Mouse (Mus musculus) macrophage (primary cell): ENCODE data around the gene Dnase1. TPM values are rescaled to one million over a fixed set of nuclear protein-coding genes. Genes with fewer than 3 reads are reported as not detected.

ENCODE experiments used
- H3K27ac ChIP-seq: fragments of 350-480 bp; formaldehyde crosslinking; 2 replicates; pipeline ENCODE4 v1.9.0; 2021
- H3K36me3 ChIP-seq: fragments of 350-480 bp; formaldehyde crosslinking; 2 replicates; pipeline ENCODE4 v1.9.0; 2021; ENCODE audit errors: inconsistent target
- H3K4me3 ChIP-seq: fragments of 350-480 bp; formaldehyde crosslinking; 2 replicates; pipeline ENCODE4 v1.9.0; 2021; ENCODE audit errors: inconsistent target
- H3K79me2 ChIP-seq: fragments of 350-480 bp; formaldehyde crosslinking; 2 replicates; pipeline ENCODE4 v1.9.0; 2021; ENCODE audit errors: inconsistent target
- WGBS: methylation state at CpG from one replicate; pipeline ENCODE4 v1.1.7; 2026; ENCODE audit warnings: inconsistent platforms; ENCODE audit not compliant: missing documents; 5-methylcytosine and 5-hydroxymethylcytosine counted together
- polyA plus RNA-seq: library from polyadenylated mRNA; stranded (reverse); fragments of 250-400 nt; gene quantifications from 3 replicates; pipeline ENCODE4 v1.2.4, GENCODE M21; 2018; ENCODE audit warnings: inconsistent platforms

Dnase1 gene
- polyA plus RNA-seq, 1 experiment from 2014 or later, result not detected

DNA sequence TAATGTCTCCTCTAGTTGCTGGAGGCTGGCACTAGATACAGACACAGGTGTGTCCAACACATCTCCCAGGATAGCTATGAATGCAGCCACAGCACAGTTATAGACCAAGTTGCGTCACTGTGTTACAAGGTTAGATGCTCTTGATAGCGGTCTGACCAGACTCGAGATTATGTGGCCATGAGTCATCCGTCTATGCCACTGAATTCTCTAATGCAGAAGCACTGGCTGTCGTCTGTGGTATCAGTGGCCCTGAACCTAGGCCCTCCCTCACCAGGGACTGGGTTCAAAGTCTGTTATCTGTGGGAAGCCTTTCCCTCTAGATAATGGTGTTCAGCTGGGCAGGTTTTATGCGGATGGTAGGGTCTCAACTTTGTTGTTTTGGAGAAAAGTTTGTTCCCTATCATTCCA lies 4.4 kb upstream of the Dnase1 start:
- Histone ChIP-seq H3K36me3 (no peaks in the 10 kb centered on the region), H3K4me3 (no peak overlapping the region), H3K79me2 (no peaks in the 10 kb centered on the region), H3K27ac (no peak overlapping the region)
- WGBS, result 55% methylated on average over 6 of the region's 6 CpGs

DNA sequence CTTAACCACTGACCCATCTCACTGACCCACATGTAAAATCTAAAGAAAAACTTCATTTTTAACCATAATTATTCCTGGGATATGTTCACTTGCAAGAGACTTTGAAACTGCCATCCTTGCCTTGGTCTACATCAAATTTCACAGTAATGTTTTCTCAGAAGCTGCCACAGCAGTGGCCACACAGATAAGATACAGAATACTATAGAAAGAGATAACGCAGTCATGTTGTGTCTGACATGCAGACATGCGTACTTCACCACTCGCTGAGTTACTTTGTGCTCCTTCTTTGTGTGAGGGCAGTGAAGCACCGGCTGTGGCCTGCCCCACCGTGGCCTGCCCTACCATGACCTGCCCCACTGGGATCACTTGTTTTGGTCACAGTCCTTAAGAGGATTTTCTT lies 2.8 kb upstream of the Dnase1 start:
- Histone ChIP-seq H3K27ac (no peak overlapping the region), H3K4me3 (no peak overlapping the region), H3K36me3 (peaks cover 14% of the 10 kb centered on the region; the same call in 1 of the 2 replicates), H3K79me2 (no peaks in the 10 kb centered on the region)
- 86% methylated on average over 5 of the region's 5 CpGs for WGBS

DNA sequence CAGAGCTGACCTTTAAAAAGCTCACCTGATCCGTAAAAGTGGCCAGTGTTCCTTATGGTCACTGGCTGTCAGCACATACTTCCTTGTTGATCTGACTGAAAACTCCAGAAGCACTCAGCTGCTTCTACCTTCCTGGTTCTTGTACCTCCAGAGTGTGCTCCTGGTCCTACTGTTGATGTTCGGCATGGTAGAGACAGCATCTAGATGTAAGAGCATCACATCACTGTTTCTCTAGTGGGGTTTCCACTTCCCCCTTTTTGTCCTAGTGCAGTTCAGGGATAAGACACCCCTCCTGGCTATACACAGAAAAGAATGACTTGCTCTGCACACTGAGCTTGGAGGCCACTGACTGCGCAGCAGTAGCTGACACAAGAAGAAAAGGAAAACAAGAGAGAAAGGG lies 2.3 kb upstream of the Dnase1 start:
- Histone ChIP-seq H3K27ac (no peak overlapping the region), H3K4me3 (no peak overlapping the region), H3K79me2 (no peaks in the 10 kb centered on the region), H3K36me3 (peaks cover 19% of the 10 kb centered on the region; the same call in 1 of the 2 replicates)
- 80% methylated on average over 3 of the region's 3 CpGs for WGBS

DNA sequence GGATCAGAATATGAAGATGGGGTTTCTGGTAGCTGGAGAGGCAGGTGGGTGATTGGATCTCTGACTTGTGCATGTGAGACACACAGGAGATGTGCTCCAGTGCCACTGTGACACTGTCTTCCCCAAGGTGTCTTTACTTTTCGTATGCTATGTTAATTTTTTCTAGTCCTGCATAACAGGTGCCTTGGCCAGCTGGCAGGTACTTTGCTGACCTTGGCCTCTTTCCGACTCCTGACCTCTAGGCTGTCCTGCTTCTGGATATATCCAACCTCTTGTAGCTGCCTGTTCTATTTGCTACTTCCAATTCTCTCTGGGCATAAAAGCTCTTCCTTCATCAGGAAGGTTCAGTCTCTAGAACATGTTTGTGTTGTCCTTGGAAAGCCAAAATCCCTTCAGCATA lies 1.2 kb upstream of the Dnase1 start:
- H3K79me2 ChIP-seq, result no peaks in the 10 kb centered on the region
- 94% methylated on average over 2 of the region's 2 CpGs for WGBS
- H3K36me3 ChIP-seq, result peaks cover 28% of the 10 kb centered on the region; the same call in 1 of the 2 replicates
- H3K4me3 ChIP-seq, result no peak overlapping the region
- H3K27ac ChIP-seq, result no peak overlapping the region

DNA sequence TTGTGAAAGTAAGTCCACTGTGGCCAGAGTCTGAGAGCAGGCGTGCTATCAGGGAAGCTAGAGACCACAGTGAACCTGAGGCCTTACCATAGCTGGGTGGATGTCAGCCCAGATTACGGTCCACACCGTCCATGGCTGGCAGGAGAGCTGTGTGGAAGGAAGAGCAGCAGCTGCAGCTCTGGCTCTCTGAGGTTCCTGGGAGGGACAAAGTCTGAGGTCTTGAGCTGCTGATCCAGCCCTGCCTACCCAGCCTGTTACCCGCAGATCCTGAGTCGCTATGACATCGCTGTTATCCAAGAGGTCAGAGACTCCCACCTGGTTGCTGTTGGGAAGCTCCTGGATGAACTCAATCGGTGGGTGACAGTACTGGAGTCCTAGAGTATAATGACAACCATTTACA lies 948 bp downstream of the Dnase1 start:
- Histone ChIP-seq H3K27ac (no peak overlapping the region), H3K4me3 (no peak overlapping the region), H3K36me3 (peaks cover 43% of the 10 kb centered on the region; the same call in 1 of the 2 replicates), H3K79me2 (no peaks in the 10 kb centered on the region)
- 92% methylated on average over 7 of the region's 7 CpGs for WGBS

DNA sequence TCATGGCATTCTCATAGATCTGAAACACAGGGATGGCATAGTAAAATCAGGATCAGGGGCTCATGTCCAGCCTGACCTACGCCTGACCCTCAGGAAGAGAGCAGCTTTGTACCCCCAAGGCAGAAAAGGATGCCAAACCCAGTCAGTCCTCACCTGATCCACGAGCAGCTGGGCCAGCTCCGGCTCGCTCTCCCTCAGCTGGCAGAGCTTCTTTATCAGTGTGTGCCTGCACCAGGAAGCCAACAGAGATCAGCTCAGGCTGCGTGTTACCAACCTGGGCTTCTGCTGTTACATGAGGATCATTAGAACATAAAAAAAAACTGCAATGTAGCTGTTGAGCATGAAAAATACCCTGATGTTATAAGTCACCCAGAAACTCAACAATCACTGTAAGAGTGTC lies 3.5 kb downstream of the Dnase1 start:
- Histone ChIP-seq H3K27ac (no peak overlapping the region), H3K79me2 (no peaks in the 10 kb centered on the region), H3K36me3 (peaks cover 62% of the 10 kb centered on the region; the same call in 1 of the 2 replicates), H3K4me3 (no peak overlapping the region)
- WGBS, result 92% methylated on average over 4 of the region's 5 CpGs

DNA sequence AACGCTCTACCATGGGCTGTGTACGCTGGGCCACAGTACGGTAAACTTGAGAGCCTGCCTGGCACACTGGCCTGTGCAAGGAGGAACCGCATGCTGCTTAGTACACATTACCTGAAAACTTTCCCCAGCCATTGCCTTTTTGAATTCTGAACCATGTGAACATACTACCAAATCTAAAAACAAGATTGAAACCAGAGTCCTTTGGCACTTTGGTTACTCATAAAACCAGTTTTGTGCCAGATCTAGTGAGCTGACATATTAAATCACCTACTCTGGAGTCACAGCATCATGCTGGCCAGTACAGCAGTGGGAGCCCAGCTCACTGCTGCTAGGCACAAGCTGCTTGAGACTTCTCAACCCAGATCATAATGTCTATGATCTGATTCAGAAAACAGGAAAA lies 4.9 kb downstream of the Dnase1 start:
- 95% methylated on average over 4 of the region's 4 CpGs for WGBS
- Histone ChIP-seq H3K4me3 (no peak overlapping the region), H3K36me3 (peaks cover 67% of the 10 kb centered on the region; the same call in 1 of the 2 replicates), H3K27ac (no peak overlapping the region), H3K79me2 (no peaks in the 10 kb centered on the region)

DNA sequence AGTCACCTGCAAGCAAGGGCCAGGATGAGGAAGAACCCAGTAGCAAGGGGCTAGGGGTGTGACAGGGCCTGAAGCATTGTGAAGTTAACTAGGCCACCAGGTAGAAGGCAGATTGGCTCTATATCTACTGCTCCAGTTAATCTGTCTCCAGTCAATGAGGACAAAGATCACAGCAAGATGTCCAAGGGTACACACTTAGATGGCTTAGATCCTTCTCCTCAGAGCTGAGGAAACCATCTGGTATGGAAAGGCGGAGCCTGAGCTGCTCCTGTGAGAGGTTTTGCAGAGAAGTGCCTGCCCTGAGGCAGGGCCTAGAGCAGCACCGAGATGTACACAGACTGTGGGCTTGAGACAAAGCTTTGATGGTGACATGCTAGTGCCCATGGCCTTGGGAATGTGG lies 7.4 kb downstream of the Dnase1 start:
- WGBS, result 92% methylated on average over 2 of the region's 2 CpGs

DNA sequence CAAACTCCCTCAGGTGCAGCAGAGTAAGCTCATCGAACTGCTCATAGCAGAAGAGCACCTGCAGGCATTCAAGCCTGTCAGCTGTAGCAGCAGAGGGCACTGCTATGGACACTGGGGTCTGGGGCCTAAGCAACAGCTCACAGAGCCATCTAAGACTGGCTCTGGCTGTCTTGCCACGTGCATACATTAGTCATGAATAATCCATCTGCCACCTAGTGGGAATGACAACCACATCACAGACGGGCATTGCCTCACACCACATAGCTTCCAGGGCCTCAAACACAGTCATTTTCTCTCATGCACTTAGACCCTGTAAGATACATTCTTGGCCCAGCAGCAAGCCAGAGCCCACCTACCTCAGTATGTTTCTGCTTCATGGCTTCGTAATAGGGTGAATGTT lies 8.8 kb downstream of the Dnase1 start:
- Histone ChIP-seq H3K79me2 (no peaks in the 10 kb centered on the region), H3K36me3 (peaks cover 60% of the 10 kb centered on the region), H3K27ac (no peak overlapping the region), H3K4me3 (no peak overlapping the region)
- 91% methylated on average over 4 of the region's 4 CpGs for WGBS

More for the DNA sequence above, 7.4 kb downstream of the Dnase1 start:
- Histone ChIP-seq H3K27ac (no peak overlapping the region), H3K36me3 (peaks cover 60% of the 10 kb centered on the region; the same call in 1 of the 2 replicates), H3K4me3 (no peak overlapping the region), H3K79me2 (no peaks in the 10 kb centered on the region)

DNA sequence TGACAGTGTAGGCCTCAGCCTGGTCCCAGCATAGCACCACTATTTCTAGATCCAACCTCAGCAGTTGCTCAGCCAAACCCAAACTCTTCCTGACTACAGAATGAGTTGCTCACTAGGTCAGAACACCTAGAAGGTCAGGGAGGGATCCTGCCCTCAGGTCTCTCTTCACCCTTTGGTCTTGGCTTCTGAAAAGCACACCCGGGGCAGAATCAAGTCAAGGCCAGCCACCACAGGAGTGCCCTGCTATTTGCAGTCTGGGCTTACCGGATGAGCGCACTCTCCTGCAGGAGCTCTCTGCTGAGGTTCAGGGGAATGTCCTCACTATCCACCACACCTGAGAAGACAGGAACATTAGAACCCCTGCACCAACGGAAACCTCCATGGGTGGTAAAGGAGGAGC lies 15.9 kb downstream of the Dnase1 start:
- WGBS, result 100% methylated on average over 4 of the region's 4 CpGs
- Histone ChIP-seq H3K79me2 (no peaks in the 10 kb centered on the region), H3K4me3 (no peak overlapping the region), H3K27ac (no peak overlapping the region), H3K36me3 (peaks cover 67% of the 10 kb centered on the region)

DNA sequence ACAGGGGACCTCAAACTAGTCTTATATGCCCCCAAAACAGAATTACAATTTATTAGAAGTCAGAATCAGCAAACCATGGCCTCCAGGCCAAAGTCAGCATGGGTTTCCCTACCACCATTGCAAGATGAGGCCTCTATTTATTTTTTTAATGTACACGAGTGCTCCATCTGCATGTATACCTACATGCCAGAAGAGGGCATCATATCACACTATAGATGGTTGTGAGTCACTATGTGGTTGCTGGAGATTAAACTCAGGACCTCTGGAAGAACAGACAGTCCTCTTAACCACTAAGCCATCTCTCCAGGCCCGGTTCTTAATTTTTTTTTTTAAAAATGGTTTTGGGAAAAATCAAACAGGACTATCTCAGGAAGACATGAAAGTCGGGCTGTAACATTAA lies 17.1 kb downstream of the Dnase1 start:
- peaks cover 67% of the 10 kb centered on the region for H3K36me3 ChIP-seq
- 93% methylated on average over 3 of the region's 3 CpGs for WGBS
- no peak overlapping the region for H3K4me3 ChIP-seq
- no peak overlapping the region for H3K27ac ChIP-seq
- H3K79me2 ChIP-seq, result no peaks in the 10 kb centered on the region

DNA sequence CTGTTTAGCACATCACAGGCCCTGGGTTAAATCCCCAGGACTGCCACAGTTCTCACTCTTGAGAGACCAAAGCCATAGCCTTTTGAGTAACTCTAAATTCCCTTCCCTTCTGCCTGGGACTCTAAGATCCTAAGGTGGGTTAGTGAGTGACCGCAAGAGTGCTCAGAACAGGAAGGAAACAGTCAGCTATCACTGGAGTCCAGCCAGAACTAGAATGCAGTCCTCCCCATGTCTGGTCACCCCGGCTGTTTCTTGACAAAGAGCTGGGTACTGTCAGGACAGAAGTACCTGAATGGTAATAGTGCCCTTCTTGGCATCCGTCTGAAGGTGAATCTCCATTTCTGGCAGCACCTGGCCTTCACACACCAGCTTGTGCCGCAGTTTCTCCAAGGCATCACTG lies 28.2 kb downstream of the Dnase1 start:
- 83% methylated on average over 4 of the region's 4 CpGs for WGBS
- Histone ChIP-seq H3K79me2 (peaks cover 6% of the 10 kb centered on the region; the same call in 1 of the 2 replicates), H3K36me3 (peaks cover 55% of the 10 kb centered on the region)

DNA sequence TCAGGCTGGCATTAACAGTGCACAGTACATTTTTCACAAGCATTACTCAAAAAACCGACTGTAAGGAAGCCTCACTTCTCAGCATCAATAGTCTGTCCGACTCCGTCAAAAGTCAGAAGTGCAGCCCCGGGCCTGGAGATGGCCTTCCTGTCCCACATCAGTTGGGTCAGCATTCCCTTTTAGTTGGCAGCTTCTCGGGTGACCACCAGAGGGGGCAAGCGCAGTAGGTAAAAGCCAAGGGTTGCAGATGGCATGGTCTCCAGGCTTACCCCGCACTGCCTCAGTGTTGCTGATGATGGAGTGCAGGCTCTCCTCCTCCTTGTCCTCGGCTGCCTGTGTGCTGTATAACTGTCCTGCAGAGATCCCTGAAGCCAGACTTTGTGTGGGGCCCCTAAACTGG lies 31.8 kb downstream of the Dnase1 start:
- 77% methylated on average over 8 of the region's 8 CpGs for WGBS
- Histone ChIP-seq H3K79me2 (peaks cover 24% of the 10 kb centered on the region), H3K27ac (no peak overlapping the region), H3K36me3 (peaks cover 27% of the 10 kb centered on the region), H3K4me3 (no peak overlapping the region)

More for the DNA sequence above, 28.2 kb downstream of the Dnase1 start:
- Histone ChIP-seq H3K4me3 (no peak overlapping the region), H3K27ac (no peak overlapping the region)

DNA sequence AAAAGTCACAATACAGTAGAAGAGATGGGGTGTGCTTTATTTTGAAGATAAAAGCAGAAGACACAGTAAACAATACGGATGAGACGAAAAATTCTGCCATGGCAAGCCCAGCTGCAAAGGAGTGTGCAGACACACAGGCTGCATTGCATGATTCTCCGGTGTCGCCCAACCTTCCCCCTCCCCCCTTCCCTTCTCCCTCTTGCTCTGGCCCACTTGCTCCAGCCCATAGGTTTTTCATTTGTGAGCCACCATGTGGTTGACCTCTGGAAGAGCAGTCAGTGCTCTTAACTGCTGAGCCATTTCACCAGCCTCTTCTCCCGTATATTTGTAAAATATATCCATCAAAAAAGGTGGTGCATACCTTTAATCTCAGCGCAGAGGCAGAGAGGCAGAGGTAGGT lies 37.6 kb downstream of the Dnase1 start:
- Histone ChIP-seq H3K4me3 (no peak overlapping the region), H3K79me2 (peaks cover 59% of the 10 kb centered on the region)
- WGBS, result 61% methylated on average over 6 of the region's 6 CpGs

DNA sequence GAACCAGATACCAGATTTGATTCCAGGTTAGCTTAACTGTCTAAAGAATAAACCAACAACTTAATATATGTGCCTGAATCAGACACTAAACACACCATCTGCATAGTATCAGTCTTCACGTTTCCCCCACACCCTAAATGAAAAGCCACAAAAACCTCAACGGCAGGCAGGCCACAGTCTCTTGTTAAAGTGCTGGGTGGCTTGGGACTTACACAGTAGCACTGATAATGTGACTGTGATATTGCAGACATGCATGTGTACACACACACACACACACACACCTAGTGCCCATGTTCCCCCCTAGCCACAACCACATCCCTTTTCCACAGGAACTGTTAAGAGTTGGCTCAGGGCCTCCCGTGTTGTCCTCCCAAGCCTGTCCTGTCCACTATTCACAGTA lies 38.1 kb downstream of the Dnase1 start:
- Histone ChIP-seq H3K79me2 (peaks cover 57% of the 10 kb centered on the region), H3K27ac (no peak overlapping the region), H3K36me3 (no peaks in the 10 kb centered on the region), H3K4me3 (no peak overlapping the region)
- 12% methylated on average over 3 of the region's 3 CpGs for WGBS

More for the DNA sequence above, 37.6 kb downstream of the Dnase1 start:
- Histone ChIP-seq H3K36me3 (no peaks in the 10 kb centered on the region), H3K27ac (no peak overlapping the region)

DNA sequence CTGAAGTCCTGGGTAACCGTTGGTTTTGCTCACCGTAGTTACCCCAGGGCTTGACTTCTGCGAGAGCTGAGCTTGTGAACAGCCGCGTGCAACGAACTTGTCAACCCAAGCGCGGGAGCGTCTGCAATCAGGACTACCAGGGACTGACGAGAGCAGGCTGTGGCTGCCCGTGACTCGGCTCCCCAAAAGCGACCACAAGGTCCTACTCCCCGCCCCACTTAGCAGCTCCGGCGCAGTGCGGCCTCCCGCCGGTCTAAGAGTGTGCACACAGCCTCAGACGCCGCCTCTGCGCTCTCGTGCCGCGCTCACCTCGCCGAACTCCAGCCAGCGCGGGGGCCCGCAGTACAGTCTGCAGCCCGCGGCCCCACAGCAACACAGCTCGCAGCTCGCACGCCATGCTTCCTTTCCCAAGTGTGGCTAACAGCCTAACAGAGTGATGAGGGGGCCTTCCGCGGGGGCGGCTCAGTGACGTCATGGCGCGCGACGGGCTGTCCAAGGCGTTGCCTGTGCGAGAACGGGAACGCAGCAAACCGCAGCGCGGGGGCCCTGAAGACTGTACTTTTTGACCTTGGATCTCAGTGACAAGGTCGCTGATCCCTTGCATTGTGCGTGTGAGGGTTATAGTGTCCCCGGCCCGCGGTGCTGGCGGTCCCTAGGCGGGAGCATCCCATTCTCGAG lies 40.8 kb downstream of the Dnase1 start, which contains the start of gene Trap1:
TSS of gene Trap1 (minus strand) at position 444 of the 678 bp plus-strand sequence.
- peaks cover 48% of the 10 kb centered on the region for H3K79me2 ChIP-seq
- peak within 1 kb of the TSS; percentile 84 for H3K4me3 ChIP-seq
- H3K36me3 ChIP-seq, result no peaks in the 10 kb centered on the region
- under 1% methylated on average over 57 of the region's 58 CpGs for WGBS
- H3K27ac ChIP-seq, result peak within 1 kb of the TSS; percentile 76
